Mouse (Mus musculus): ENCODE measurements around the gene Rasgrf2.

DNA sequence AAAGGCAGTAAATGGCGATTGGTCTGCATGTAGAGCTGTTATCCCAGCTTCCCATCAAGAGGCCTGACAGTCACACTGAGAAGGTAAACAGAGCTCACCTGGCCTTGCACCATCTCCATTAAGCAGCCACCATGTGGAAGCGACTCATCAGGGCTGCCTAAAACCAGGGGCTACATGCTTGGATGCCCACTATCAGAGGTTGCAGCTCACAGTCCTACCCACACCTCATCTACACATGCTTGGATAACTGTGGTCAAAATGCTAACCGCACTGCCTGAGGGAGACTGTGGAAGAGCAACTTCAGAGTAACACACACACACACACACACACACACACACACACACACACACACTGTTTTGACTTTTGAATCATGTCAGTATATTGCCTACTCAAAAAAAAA is 101.8 kb downstream of the Rasgrf2 start:
- TF ChIP-seq POLR2A (IDR thresholded peaks at IDR 0.05; ENCODE audit: borderline replicate concordance, low read depth, low read length) = no peak
- TF ChIP-seq CTCF (IDR thresholded peaks at IDR 0.05; ENCODE audit: low read depth, low read length) = no peak
